Mouse (Mus musculus) small intestine, adult 2 months (tissue): Measurements from ENCODE around the gene Siah1b.

Source experiments
- CTCF ChIP-seq: fragments of 200-500 bp; IDR thresholded peaks from 2 replicates; pipeline ENCODE4 v1.5.1; 2012; ENCODE audit warnings: low read depth, mild to moderate bottlenecking, control low read depth, inconsistent platforms, low read length, moderate library complexity, mixed read lengths; ENCODE audit not compliant: insufficient replicate concordance, insufficient read length; ENCODE audit errors: extremely low read depth
- POLR2A ChIP-seq: fragments of 200-500 bp; IDR thresholded peaks from 2 replicates; pipeline ENCODE4 v1.6.1; 2012; ENCODE audit warnings: low read depth, mild to moderate bottlenecking, control low read depth, inconsistent platforms, low read length, moderate library complexity

- TF ChIP-seq CTCF: no peak
- no peak for TF ChIP-seq POLR2A
Measured at GRCm38 (mm10) chrX:164093435-164093834, 17.1 kb upstream of the Siah1b start.
